Mouse (Mus musculus) adrenal gland, postnatal 4 days (tissue): ENCODE measurements around the gene Rcbtb2. TPM values are rescaled to one million over a fixed set of nuclear protein-coding genes. Genes with fewer than 3 reads are reported as not detected.

Source experiments
- DNase-seq, 2 experiments: peaks; one replicate each; pipeline ENCODE4 v3.0.0; 2021 to 2022; ENCODE audit warnings: low spot score in 2 of 2, mixed read lengths in 2 of 2
- total RNA-seq, 2 experiments: library from RNA; stranded (reverse); gene quantifications; 2 replicates each; pipeline ENCODE4 v1.2.3; 2021

The Rcbtb2 gene
- total RNA-seq, 2 experiments from 2014 or later = 47.0 to 48.8 TPM

- DNase-seq = no peak
These were observed 21.0 kb downstream of the Rcbtb2 start for GRCm38 (mm10) chr14:73143710-73144420.

- no peak for DNase-seq
These were observed 22.7 kb downstream of the Rcbtb2 start for GRCm38 (mm10) chr14:73145531-73145930.

GRCm38 (mm10) chr14:73146721-73147120, 23.9 kb downstream of the Rcbtb2 start:
- DNase-seq = no peak

GRCm38 (mm10) chr14:73148125-73148524, 25.3 kb downstream of the Rcbtb2 start:
- no peak for DNase-seq

- DNase-seq = no peak
These were observed 38.5 kb downstream of the Rcbtb2 start for GRCm38 (mm10) chr14:73161303-73161702.

GRCm38 (mm10) chr14:73162192-73162800, 39.5 kb downstream of the Rcbtb2 start:
- no peak for DNase-seq

GRCm38 (mm10) chr14:73163363-73163998, 40.6 kb downstream of the Rcbtb2 start:
- no peak for DNase-seq

- DNase-seq = no peak
These were observed 42.3 kb downstream of the Rcbtb2 start for GRCm38 (mm10) chr14:73165136-73165535.

- no peak for DNase-seq
These were observed 45.8 kb downstream of the Rcbtb2 start for GRCm38 (mm10) chr14:73168605-73169004.

- no peak for DNase-seq
These were observed 47.3 kb downstream of the Rcbtb2 start for GRCm38 (mm10) chr14:73169926-73170844.

- DNase-seq = no peak
These were observed 49.6 kb downstream of the Rcbtb2 start for GRCm38 (mm10) chr14:73172196-73173011.

- DNase-seq = no peak
These were observed 50.8 kb downstream of the Rcbtb2 start for GRCm38 (mm10) chr14:73173662-73174061.

- DNase-seq = no peak
These were observed 51.5 kb downstream of the Rcbtb2 start for GRCm38 (mm10) chr14:73174091-73174995.

- DNase-seq = no peak
These were observed 52.2 kb downstream of the Rcbtb2 start for GRCm38 (mm10) chr14:73175031-73175430.

GRCm38 (mm10) chr14:73175814-73176213, 53.0 kb downstream of the Rcbtb2 start:
- DNase-seq = no peak

- DNase-seq = no peak
These were observed 53.4 kb downstream of the Rcbtb2 start for GRCm38 (mm10) chr14:73176266-73176665.

GRCm38 (mm10) chr14:73177961-73178360, 55.1 kb downstream of the Rcbtb2 start:
- DNase-seq = no peak

- no peak for DNase-seq
These were observed 56.4 kb downstream of the Rcbtb2 start for GRCm38 (mm10) chr14:73179221-73179681.

GRCm38 (mm10) chr14:73180671-73181070, 57.8 kb downstream of the Rcbtb2 start:
- DNase-seq = no peak
